Mouse (Mus musculus) olfactory bulb, adult 2 months (tissue): ENCODE data around the gene Mettl26. TPM values are rescaled to one million over a fixed set of nuclear protein-coding genes. Genes with fewer than 3 reads are reported as not detected.

Source experiments
- H3K27ac ChIP-seq: fragments of 200-500 bp; 2 replicates; pipeline ENCODE4 v1.5.1; 2012; ENCODE audit warnings: low read depth, low read length; ENCODE audit not compliant: insufficient read depth
- H3K4me1 ChIP-seq: fragments of 200-500 bp; 2 replicates; pipeline ENCODE4 v1.6.1; 2012; ENCODE audit warnings: low read length; ENCODE audit not compliant: control insufficient read depth, insufficient read depth
- H3K4me3 ChIP-seq: fragments of 200-500 bp; 2 replicates; pipeline ENCODE4 v1.5.1; 2012; ENCODE audit warnings: mild to moderate bottlenecking, low read depth, low read length, moderate library complexity; ENCODE audit not compliant: insufficient read depth
- CTCF ChIP-seq: fragments of 200-500 bp; IDR thresholded peaks from 2 replicates; pipeline ENCODE4 v1.5.1; 2012; ENCODE audit warnings: low read depth, mild to moderate bottlenecking, low read length, moderate library complexity; ENCODE audit not compliant: insufficient read depth
- POLR2A ChIP-seq: fragments of 200-500 bp; IDR thresholded peaks from 2 replicates; pipeline ENCODE4 v1.6.1; 2012; ENCODE audit warnings: mild to moderate bottlenecking, low read depth, low read length, moderate library complexity; ENCODE audit not compliant: insufficient read depth
- WGBS: fragments of 180-500 bp; shearing (Covaris S2); methylation state at CpG from one replicate; pipeline ENCODE4 v1.1.7; 2018; 5-methylcytosine and 5-hydroxymethylcytosine counted together
- polyA plus RNA-seq: library from polyadenylated mRNA; stranded (reverse); fragments of >200 nt; gene quantifications from 2 replicates; pipeline ENCODE4 v1.2.4, GENCODE M21; 2012; ENCODE audit warnings: low replicate concordance; ENCODE audit not compliant: missing spikeins, insufficient read depth, insufficient read length

Gene Mettl26
- polyA plus RNA-seq, 1 experiment: not detected

DNA sequence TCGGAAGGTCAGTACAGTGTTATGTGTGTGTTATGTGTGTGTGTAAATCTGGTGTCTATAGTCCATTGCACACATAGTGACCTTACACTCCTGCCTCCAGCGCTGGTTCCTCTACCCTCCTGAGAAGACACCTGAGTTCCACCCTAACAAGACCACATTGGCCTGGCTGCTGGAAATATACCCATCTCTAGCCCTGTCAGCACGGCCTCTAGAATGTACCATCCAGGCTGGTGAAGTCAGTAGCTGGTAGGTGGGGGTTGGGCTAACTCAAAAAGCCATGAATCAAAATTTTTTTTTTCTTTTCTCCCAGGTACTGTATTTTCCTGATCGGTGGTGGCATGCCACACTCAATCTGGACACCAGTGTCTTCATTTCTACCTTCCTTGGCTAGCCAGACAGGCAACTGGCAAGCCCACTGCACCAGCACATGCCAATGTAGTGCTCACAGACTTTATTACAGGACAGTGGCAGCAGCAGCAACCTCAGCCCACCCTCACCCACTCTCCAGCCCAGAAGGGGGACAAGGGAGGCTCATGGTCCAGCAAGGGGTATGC lies 44.6 kb upstream of the Mettl26 start:
- H3K27ac ChIP-seq: no peak overlapping the region
- no peak overlapping the region for H3K4me3 ChIP-seq
- TF ChIP-seq CTCF (no peak), POLR2A (no peak)
- 79% methylated on average over 4 of the region's 4 CpGs for WGBS
- peaks cover 72% of the 10 kb centered on the region for H3K4me1 ChIP-seq

DNA sequence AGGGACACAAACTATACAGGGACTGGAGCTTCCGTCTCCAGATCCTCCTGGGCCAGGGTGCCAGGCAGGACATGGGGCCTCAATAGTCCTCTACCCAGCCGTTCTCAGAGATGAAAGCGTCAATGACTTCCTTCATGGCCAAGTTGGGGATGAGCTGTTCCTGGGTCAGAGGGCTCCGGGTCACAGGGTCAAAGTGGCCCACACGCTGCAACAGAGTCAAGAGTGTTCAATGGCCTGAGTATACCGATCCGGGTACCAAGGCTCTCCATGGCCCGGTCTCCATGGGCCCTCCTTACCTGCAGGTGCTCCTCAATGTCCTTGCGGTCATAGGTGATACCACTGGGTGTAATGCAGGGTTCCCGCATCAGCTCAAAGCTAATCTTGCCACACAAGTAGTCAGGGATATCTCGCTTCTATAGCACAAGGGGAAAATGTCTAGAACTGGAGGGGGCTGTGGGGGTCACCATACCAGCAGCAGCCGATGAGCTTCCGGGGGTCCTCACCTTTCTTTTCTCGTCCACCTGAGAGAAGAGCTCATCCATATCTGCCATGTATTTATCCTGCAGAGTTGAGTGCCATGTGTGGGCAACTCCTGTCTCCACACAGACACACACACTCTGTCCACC lies 44.0 kb upstream of the Mettl26 start:
- TF ChIP-seq POLR2A (no peak), CTCF (no peak)
- Histone ChIP-seq H3K4me3 (no peak overlapping the region), H3K27ac (no peak overlapping the region), H3K4me1 (peaks cover 72% of the 10 kb centered on the region)
- WGBS: 84% methylated on average over 14 of the region's 14 CpGs

DNA sequence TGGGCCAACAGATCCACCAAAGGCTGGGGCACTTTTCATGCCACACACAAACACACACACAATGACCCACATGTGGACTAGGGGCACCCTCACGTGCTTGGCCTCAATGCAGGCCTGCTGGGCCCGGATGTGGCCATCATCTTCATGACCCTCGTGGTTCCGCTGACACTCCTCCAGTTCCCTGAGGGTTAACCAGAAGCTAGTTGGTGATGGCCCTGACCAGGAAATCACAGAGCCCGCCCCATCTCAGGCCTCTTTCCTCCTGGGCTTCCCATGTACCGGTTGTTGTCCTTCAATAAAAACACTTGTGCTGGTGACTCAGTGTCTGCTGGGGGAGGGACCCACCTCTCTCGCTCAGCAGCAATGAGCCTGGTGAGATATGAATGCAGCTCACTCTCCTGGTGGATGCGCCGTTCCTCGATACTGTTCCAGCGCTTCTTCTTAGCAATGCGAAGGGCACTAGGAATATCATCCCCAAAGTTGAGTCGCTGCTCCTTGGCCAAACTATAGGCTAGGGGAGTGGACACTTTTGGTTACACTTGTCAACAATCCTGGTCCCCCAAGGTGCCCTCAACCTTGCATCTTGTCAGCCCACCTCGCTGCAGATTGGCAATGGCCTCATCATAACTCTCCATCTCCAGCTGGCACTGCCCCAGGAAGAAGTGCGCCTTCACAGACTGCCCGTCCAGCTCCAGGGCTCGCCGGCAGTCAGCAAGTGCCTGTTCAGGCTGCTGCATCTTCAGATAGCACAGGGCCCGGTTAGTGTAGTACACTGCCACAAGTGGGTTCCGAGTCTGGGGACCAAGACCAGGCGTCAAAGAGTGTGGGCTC lies 43.2 kb upstream of the Mettl26 start:
- H3K27ac ChIP-seq: no peak overlapping the region
- peak overlapping the region; percentile 76 for H3K4me3 ChIP-seq
- H3K4me1 ChIP-seq: peaks cover 73% of the 10 kb centered on the region
- WGBS: 43% methylated on average over 21 of the region's 21 CpGs
- TF ChIP-seq POLR2A: no peak
- no peak for TF ChIP-seq CTCF

GRCm38 (mm10) chr17:25832436-25833290 lies 42.2 kb upstream of the Mettl26 start:
- TF ChIP-seq POLR2A: peak; percentile 89
- TF ChIP-seq CTCF: no peak
- H3K4me3 ChIP-seq: peak overlapping the region; percentile 81
- peak overlapping the region; percentile 97 for H3K27ac ChIP-seq
- H3K4me1 ChIP-seq: peaks cover 70% of the 10 kb centered on the region
- WGBS: under 1% methylated on average over 76 of the region's 77 CpGs

DNA sequence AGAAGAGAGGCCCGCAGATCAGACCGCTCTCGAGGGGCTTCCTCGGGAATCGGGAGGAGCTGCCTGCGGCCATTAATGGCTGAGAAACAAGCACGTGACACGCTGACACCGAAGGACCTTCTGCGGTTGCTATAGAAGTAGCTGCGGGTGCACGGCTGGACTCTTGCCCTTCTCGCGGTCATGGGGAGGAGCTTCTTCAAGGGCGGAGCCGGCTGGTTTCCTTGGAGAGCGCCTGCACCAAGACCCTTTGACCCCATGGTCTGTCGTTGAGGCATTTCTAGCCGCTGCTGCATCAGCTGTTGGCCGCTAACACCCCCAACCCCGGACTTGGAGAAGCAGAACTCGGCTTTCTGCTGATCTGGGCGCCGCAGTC lies 41.6 kb upstream of the Mettl26 start, which contains the start of gene Stub1:
Gene Stub1, minus strand, starts transcription at position 114 of the 373 bp plus-strand sequence.
- Histone ChIP-seq H3K4me3 (peak within 1 kb of the TSS; percentile 81), H3K27ac (peak within 1 kb of the TSS; percentile 97), H3K4me1 (peaks cover 70% of the 10 kb centered on the region)
- TF ChIP-seq CTCF (no peak), POLR2A (no peak)
- under 1% methylated on average over 24 of the region's 24 CpGs for WGBS

DNA sequence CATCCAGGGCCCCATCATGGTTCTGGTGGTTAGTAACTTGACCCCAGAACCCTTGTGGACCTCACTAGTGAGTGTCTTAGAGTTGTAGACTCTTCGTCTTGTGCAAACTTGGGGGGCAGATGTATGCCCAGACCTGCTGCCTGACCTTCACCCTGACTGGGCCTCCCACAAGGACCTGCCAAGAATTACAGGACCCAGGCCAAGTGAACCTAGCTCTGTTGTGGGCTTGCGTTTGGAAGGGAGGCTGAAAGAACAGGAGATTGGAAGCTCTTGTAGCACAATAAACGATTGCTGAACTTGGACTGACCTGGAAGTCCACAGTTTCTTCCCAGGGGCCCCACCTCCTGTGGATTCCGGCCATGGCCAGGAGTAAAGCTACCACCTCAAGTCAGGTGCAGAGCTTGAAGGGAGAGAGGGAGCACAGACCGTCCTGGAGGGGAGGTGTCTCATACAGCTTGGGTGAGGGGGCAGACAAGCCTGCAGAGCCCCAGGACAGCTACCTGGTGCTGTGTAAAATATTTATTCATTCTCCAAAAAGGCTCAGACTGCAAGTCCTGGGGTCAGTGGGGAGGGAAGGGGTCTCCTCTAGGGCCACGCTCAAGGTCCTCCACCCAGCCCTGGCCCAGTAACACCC lies 40.8 kb upstream of the Mettl26 start:
- 26% methylated on average over 6 of the region's 6 CpGs for WGBS
- Histone ChIP-seq H3K4me1 (peaks cover 69% of the 10 kb centered on the region), H3K4me3 (peak overlapping the region; percentile 81), H3K27ac (peak overlapping the region; percentile 97)
- no peak for TF ChIP-seq CTCF
- TF ChIP-seq POLR2A: no peak

DNA sequence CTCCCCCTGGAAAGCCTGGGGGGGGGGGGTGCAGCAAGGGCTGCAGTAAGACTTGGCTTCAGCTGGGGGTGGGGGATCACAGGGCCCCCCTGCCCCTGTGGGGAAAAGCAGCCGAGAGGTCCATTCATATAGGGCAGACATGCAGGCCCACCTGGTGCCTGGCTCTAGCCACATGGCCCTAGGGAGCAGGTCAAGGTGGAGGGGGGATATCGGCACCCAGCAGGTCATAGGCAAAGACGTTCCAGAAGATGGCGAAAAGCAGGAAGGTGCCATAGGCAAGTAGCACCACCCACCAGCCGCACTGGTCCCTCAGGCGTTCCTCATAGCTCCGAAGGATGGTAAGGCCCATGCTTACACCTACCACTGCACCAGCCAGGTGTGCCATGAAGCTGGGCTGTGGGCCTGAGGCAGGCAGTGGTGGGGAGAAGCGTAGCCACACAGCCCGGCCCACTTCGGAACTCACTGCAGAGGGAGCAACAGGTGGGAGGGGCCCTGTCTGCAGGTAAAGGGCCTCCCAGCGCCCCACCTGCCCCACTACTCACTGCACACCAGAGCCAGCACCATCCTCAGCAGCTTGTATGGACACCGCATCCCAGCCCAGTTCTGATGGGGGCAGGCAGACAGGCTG lies 40.2 kb upstream of the Mettl26 start:
- Histone ChIP-seq H3K4me3 (peak overlapping the region; percentile 81), H3K4me1 (peaks cover 67% of the 10 kb centered on the region), H3K27ac (no peak overlapping the region)
- TF ChIP-seq CTCF: no peak
- TF ChIP-seq POLR2A: no peak
- 80% methylated on average over 12 of the region's 12 CpGs for WGBS

GRCm38 (mm10) chr17:25835301-25835700 lies 39.6 kb upstream of the Mettl26 start:
- Histone ChIP-seq H3K4me1 (peaks cover 65% of the 10 kb centered on the region), H3K27ac (no peak overlapping the region), H3K4me3 (peak overlapping the region; percentile 81; the same call in 1 of the 2 replicates)
- TF ChIP-seq POLR2A (no peak), CTCF (no peak)
- WGBS: 97% methylated on average over 7 of the region's 7 CpGs
